Mouse (Mus musculus) lung, postnatal 0 days (tissue): ENCODE data around the gene Fam43a. TPM values are rescaled to one million over a fixed set of nuclear protein-coding genes. Genes with fewer than 3 reads are reported as not detected.

Experiments
- ATAC-seq: fragments of 200-750 bp; cut with Nextera tagmentation; 2 replicates; pipeline ENCODE4 v1.8.0; 2017; ENCODE audit warnings: moderate library complexity
- DNase-seq: peaks from one replicate; pipeline ENCODE4 v3.0.0-alpha.2; 2016; ENCODE audit warnings: low spot score
- H3K27ac ChIP-seq: fragments of 300-500 bp; sonication (generic); 2 replicates; pipeline ENCODE4 v1.5.1; 2014; ENCODE audit warnings: antibody characterized with exemption, mild to moderate bottlenecking, low read length, mixed read lengths
- H3K27me3 ChIP-seq: fragments of 300-500 bp; sonication (generic); replicated peaks from 2 replicates; pipeline ENCODE4 v1.6.1; 2014; ENCODE audit warnings: low read length, mixed read lengths; ENCODE audit not compliant: insufficient read depth
- H3K36me3 ChIP-seq: fragments of 300-500 bp; sonication (generic); 2 replicates; pipeline ENCODE4 v1.6.1; 2014; ENCODE audit warnings: low read length, mixed read lengths; ENCODE audit not compliant: insufficient read depth
- H3K4me1 ChIP-seq: fragments of 300-500 bp; sonication (generic); 2 replicates; pipeline ENCODE4 v1.6.1; 2014; ENCODE audit warnings: antibody characterized with exemption, low read depth, low read length, mixed read lengths; ENCODE audit not compliant: insufficient read depth
- H3K4me2 ChIP-seq: fragments of 300-500 bp; sonication (generic); replicated peaks from 2 replicates; pipeline ENCODE4 v1.6.1; 2014; ENCODE audit warnings: low read depth, mild to moderate bottlenecking, low read length, moderate library complexity, mixed read lengths
- H3K4me3 ChIP-seq: fragments of 300-500 bp; sonication (generic); 2 replicates; pipeline ENCODE4 v1.5.1; 2014; ENCODE audit warnings: low read depth, low read length
- H3K9ac ChIP-seq: fragments of 300-500 bp; sonication (generic); replicated peaks from 2 replicates; pipeline ENCODE4 v1.6.1; 2014; ENCODE audit warnings: low read depth, mild to moderate bottlenecking
- H3K9me3 ChIP-seq: fragments of 300-500 bp; sonication (generic); 2 replicates; pipeline ENCODE4 v1.6.1; 2016; ENCODE audit warnings: low read length, mixed read lengths
- CTCF ChIP-seq: IDR thresholded peaks from 2 replicates; pipeline ENCODE4 v1.5.1; 2016; ENCODE audit warnings: antibody characterized with exemption, mild to moderate bottlenecking
- EP300 ChIP-seq: IDR thresholded peaks from 2 replicates; pipeline ENCODE4 v1.6.1; 2016; ENCODE audit warnings: antibody characterized with exemption, mild to moderate bottlenecking, control low read depth
- WGBS: fragments of 180-500 bp; shearing (Covaris S2); extraction: QIAGEN DNeasy Blood & Tissue Kit; methylation state at CpG from one replicate; pipeline ENCODE4 v1.1.7; 2014; 5-methylcytosine and 5-hydroxymethylcytosine counted together
- polyA plus RNA-seq: library from polyadenylated mRNA; unstranded; fragments of >200 nt; fragmentation: Nextera tagmentation; extraction: Ambion mirVana; gene quantifications from 2 replicates; pipeline ENCODE4 v1.2.1, GENCODE M21; 2015

Gene Fam43a
- polyA plus RNA-seq, 1 experiment from 2014 or later: 19.5 TPM

GRCm38 (mm10) chr16:30591990-30592389 lies 7.5 kb upstream of the Fam43a start:
- 41% methylated on average over 3 of the region's 3 CpGs for WGBS

GRCm38 (mm10) chr16:30595356-30595755 lies 4.2 kb upstream of the Fam43a start:
- TF ChIP-seq EP300 (no peak), CTCF (no peak)
- 30% methylated on average over 3 of the region's 3 CpGs for WGBS
- Histone ChIP-seq H3K4me3 (no peak overlapping the region), H3K27me3 (no peaks in the 10 kb centered on the region), H3K36me3 (no peaks in the 10 kb centered on the region), H3K4me2 (no peak overlapping the region), H3K27ac (no peak overlapping the region), H3K9ac (no peak overlapping the region), H3K9me3 (no peaks in the 10 kb centered on the region), H3K4me1 (peaks cover 14% of the 10 kb centered on the region; the same call in 1 of the 2 replicates)
- ATAC-seq (no peak), DNase-seq (no peak)

More at GRCm38 (mm10) chr16:30591990-30592389, 7.5 kb upstream of the Fam43a start:
- no peaks in the 10 kb centered on the region for H3K36me3 ChIP-seq
- no peak overlapping the region for H3K4me3 ChIP-seq
- H3K9ac ChIP-seq: no peak overlapping the region
- no peak overlapping the region for H3K4me2 ChIP-seq
- TF ChIP-seq EP300 (no peak), CTCF (peak; percentile 33)
- H3K4me1 ChIP-seq: peaks cover 19% of the 10 kb centered on the region; the same call in 1 of the 2 replicates
- no peaks in the 10 kb centered on the region for H3K27me3 ChIP-seq
- DNase-seq (no peak), ATAC-seq (no peak)
- no peak overlapping the region for H3K27ac ChIP-seq
- H3K9me3 ChIP-seq: no peaks in the 10 kb centered on the region

- H3K36me3 ChIP-seq: no peaks in the 10 kb centered on the region
- peaks cover 16% of the 10 kb centered on the region; the same call in 1 of the 2 replicates for H3K4me1 ChIP-seq
- no peak for TF ChIP-seq EP300
- TF ChIP-seq CTCF: no peak
- no peak overlapping the region for H3K4me2 ChIP-seq
- ATAC-seq (no peak), DNase-seq (peak; percentile 59)
- 43% methylated on average over 14 of the region's 14 CpGs for WGBS
- H3K9me3 ChIP-seq: no peaks in the 10 kb centered on the region
- no peak overlapping the region for H3K4me3 ChIP-seq
- 0 out of 2 replicates have a peak overlapping the region, but pooled peaks have one; percentile 20 for H3K27ac ChIP-seq
- no peaks in the 10 kb centered on the region for H3K27me3 ChIP-seq
- H3K9ac ChIP-seq: no peak overlapping the region
These were observed 3.5 kb upstream of the Fam43a start for GRCm38 (mm10) chr16:30595835-30596557.

DNA sequence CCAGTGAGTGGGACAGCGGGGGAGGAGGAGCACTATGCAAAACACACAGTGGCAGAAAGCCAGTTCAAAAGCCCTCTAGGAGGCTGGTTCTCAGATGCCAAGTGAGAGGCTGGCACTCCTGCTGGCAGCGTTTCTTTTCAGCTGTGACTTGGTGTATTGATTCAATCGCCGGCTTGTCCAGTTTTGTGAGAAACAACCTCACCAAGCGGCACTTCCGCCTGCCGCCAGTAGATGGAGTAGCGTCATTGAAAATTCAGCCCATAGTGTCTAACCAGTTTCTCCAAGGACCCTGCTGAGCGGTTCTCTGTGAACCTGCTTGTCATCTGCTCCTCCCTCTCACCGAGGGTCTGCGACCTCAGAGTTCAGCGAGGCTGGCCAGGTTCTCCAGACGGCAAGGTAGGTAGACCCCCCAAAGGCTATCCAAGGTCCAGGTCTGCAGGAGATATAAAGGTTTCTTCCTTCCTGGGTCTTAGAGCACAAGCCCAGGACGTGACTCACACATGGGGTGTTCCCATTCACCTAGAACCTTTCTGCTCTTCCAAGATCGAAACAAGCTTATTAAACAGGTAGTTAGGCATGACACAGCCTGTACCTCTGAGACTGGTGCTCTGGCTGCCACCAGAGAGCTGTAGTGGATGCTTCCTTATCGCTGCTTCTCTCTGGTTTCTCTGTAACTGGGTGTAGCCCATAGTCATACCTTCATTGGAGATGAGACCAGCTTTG lies 2.4 kb upstream of the Fam43a start:
- WGBS: 9% methylated on average over 16 of the region's 16 CpGs
- Histone ChIP-seq H3K4me2 (peak overlapping the region; percentile 36), H3K27ac (no peak overlapping the region), H3K27me3 (no peaks in the 10 kb centered on the region), H3K4me1 (peaks cover 23% of the 10 kb centered on the region; the same call in 1 of the 2 replicates), H3K9ac (no peak overlapping the region), H3K36me3 (no peaks in the 10 kb centered on the region), H3K9me3 (no peaks in the 10 kb centered on the region), H3K4me3 (no peak overlapping the region)
- TF ChIP-seq EP300 (peak; percentile 29; the same call in 1 of the 2 replicates), CTCF (peak; percentile 92)
- peak; percentile 92 for DNase-seq
- peak; percentile 19 for ATAC-seq

DNA sequence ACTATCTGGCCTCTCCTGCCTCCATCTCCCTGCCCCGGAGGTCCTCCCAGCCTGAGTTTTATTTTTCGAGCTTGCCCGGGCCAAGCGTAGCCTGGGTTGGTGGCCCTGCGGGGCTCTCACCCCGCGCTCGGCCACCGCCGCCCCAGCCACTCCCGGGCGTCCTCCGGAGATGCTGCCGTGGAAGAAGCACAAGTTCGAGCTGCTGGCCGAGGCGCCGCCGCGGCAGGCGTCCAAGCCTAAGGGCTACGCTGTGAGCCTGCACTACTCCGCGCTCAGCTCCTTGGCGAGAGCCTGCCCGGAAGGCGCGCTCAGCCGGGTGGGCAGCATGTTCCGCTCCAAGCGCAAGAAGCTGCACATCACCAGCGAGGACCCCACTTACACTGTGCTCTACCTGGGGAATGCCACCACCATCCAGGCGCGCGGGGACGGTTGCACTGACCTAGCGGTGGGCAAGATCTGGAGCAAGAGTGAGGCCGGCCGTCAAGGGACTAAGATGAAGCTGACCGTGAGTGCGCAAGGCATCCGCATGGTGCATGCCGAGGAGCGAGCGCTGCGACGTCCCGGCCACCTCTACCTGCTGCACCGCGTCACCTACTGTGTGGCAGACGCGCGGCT lies 1.0 kb downstream of the Fam43a start:
- ATAC-seq: no peak
- no peaks in the 10 kb centered on the region for H3K27me3 ChIP-seq
- peaks cover 39% of the 10 kb centered on the region; the same call in 1 of the 2 replicates for H3K4me1 ChIP-seq
- H3K27ac ChIP-seq: peak overlapping the region; percentile 95
- TF ChIP-seq CTCF (no peak), EP300 (no peak)
- H3K4me2 ChIP-seq: peak overlapping the region; percentile 81
- no peaks in the 10 kb centered on the region for H3K9me3 ChIP-seq
- H3K36me3 ChIP-seq: no peaks in the 10 kb centered on the region
- peak overlapping the region; percentile 70 for H3K4me3 ChIP-seq
- under 1% methylated on average over 52 of the region's 53 CpGs for WGBS
- peak overlapping the region; percentile 86 for H3K9ac ChIP-seq
- peak; percentile 51 for DNase-seq
